Mouse (Mus musculus): ENCODE results near the gene Slc44a4. TPM values are rescaled to one million over a fixed set of nuclear protein-coding genes. Genes with fewer than 3 reads are reported as not detected.
A peak's percentile ranks its signal among the peaks of the same experiment; 100 is the strongest.

Slc44a4 gene
- under 1 TPM; 0.55 to 0.66 TPM for total RNA-seq (2021)

- DNase-seq (ENCODE audit: low spot score in 2 of 2): no peak
- intact Hi-C loops (cut with DNase I): loop anchor here (2.0 kb wide), 1 partner anchor 57 kb away; no protein-coding TSS in a partner anchor
Measured at GRCm38 (mm10) chr17:34913930-34914665, at the start of gene Slc44a4. Gene Slc44a4, plus strand, starts transcription at chr17:34914466.

GRCm38 (mm10) chr17:34865981-34866380 lies 48.3 kb upstream of the Slc44a4 start:
- intact Hi-C loops (cut with DNase I): no loop called here
- DNase-seq (ENCODE audit: low spot score in 2 of 2): no peak

GRCm38 (mm10) chr17:34874321-34874720 lies 39.9 kb upstream of the Slc44a4 start:
- intact Hi-C loops (cut with DNase I): no loop called here

GRCm38 (mm10) chr17:34879336-34879879 lies 34.9 kb upstream of the Slc44a4 start, which contains the start of gene Zbtb12:
Gene Zbtb12, plus strand, starts transcription at chr17:34879483.
- intact Hi-C loops (cut with DNase I): no loop called here
- DNase-seq (ENCODE audit: low spot score in 2 of 2): no peak

More at GRCm38 (mm10) chr17:34874321-34874720, 39.9 kb upstream of the Slc44a4 start:
- DNase-seq (ENCODE audit: low spot score in 2 of 2): no peak

- intact Hi-C loops (cut with DNase I): no loop called here
- DNase-seq (ENCODE audit: low spot score in 2 of 2): no peak
Measured at GRCm38 (mm10) chr17:34881166-34881565, 33.1 kb upstream of the Slc44a4 start.

- no peak for DNase-seq (ENCODE audit: low spot score in 2 of 2)
- intact Hi-C loops (cut with DNase I): no loop called here
Measured at GRCm38 (mm10) chr17:34881683-34882310, 32.5 kb upstream of the Slc44a4 start, which contains the start of gene Gm20547. Gene Gm20547, minus strand, starts transcription at chr17:34882042.

- no peak for DNase-seq (ENCODE audit: low spot score in 2 of 2)
- intact Hi-C loops (cut with DNase I): no loop called here
Measured at GRCm38 (mm10) chr17:34883332-34883731, 30.9 kb upstream of the Slc44a4 start.

GRCm38 (mm10) chr17:34884704-34885103 lies 29.6 kb upstream of the Slc44a4 start:
- intact Hi-C loops (cut with DNase I): no loop called here
- DNase-seq (ENCODE audit: low spot score in 2 of 2): no peak

- DNase-seq (ENCODE audit: low spot score in 2 of 2): no peak
Measured at GRCm38 (mm10) chr17:34885615-34886014, 28.7 kb upstream of the Slc44a4 start.

GRCm38 (mm10) chr17:34887942-34888341 lies 26.3 kb upstream of the Slc44a4 start:
- no peak for DNase-seq (ENCODE audit: low spot score in 2 of 2)

More at GRCm38 (mm10) chr17:34885615-34886014, 28.7 kb upstream of the Slc44a4 start:
- intact Hi-C loops (cut with DNase I): no loop called here

GRCm38 (mm10) chr17:34890074-34890743 lies 24.1 kb upstream of the Slc44a4 start:
- intact Hi-C loops (cut with DNase I): loop anchor here (5.0 kb wide), 1 partner anchor 38 kb away; the partner anchor contains the start of genes Nelfe and Skiv2l

More at GRCm38 (mm10) chr17:34887942-34888341, 26.3 kb upstream of the Slc44a4 start:
- intact Hi-C loops (cut with DNase I): no loop called here

GRCm38 (mm10) chr17:34891377-34891776 lies 22.9 kb upstream of the Slc44a4 start:
- intact Hi-C loops (cut with DNase I): loop anchor here (5.0 kb wide), 1 partner anchor 39 kb away; the partner anchor contains the start of genes Nelfe and Skiv2l
- DNase-seq (ENCODE audit: low spot score in 2 of 2): no peak

More at GRCm38 (mm10) chr17:34890074-34890743, 24.1 kb upstream of the Slc44a4 start:
- no peak for DNase-seq (ENCODE audit: low spot score in 2 of 2)

GRCm38 (mm10) chr17:34893072-34893824 lies 21.0 kb upstream of the Slc44a4 start:
- DNase-seq (ENCODE audit: low spot score in 2 of 2): no peak
- intact Hi-C loops (cut with DNase I): loop anchor here (5.0 kb wide), 1 partner anchor 41 kb away; the partner anchor contains the start of genes Nelfe and Skiv2l

GRCm38 (mm10) chr17:34894074-34894597 lies 20.1 kb upstream of the Slc44a4 start:
- intact Hi-C loops (cut with DNase I): loop anchor here (5.0 kb wide), 1 partner anchor 42 kb away; the partner anchor contains the start of genes Nelfe and Skiv2l
- peak; percentile 94 for DNase-seq (ENCODE audit: low spot score in 2 of 2)

- peak; percentile 23 to 40 for DNase-seq (ENCODE audit: low spot score in 2 of 2)
- intact Hi-C loops (cut with DNase I): loop anchor here (5.0 kb wide), 3 partner anchors 43 to 778 kb away; partner anchors contain the start of genes Csnk2b, Gpank1, H2-DMa and Nelfe
Measured at GRCm38 (mm10) chr17:34894801-34895530, 19.3 kb upstream of the Slc44a4 start.

GRCm38 (mm10) chr17:34895724-34896123 lies 18.5 kb upstream of the Slc44a4 start:
- no peak for DNase-seq (ENCODE audit: low spot score in 2 of 2)
- intact Hi-C loops (cut with DNase I): loop anchor here (5.0 kb wide), 2 partner anchors 227 to 778 kb away; partner anchors contain the start of genes Csnk2b, Gpank1 and H2-DMa

- DNase-seq (ENCODE audit: low spot score in 2 of 2): no peak
- intact Hi-C loops (cut with DNase I): loop anchor here (5.0 kb wide), 2 partner anchors 226 to 779 kb away; partner anchors contain the start of genes Csnk2b, Gpank1 and H2-DMa
Measured at GRCm38 (mm10) chr17:34896366-34896765, 17.9 kb upstream of the Slc44a4 start.

Data from left cerebral cortex, postnatal 25 days (tissue).